Mouse (Mus musculus) common myeloid progenitor, adult 5-6 weeks (primary cell): ENCODE data around the gene Sergef. TPM values are rescaled to one million over a fixed set of nuclear protein-coding genes. Genes with fewer than 3 reads are reported as not detected.

ENCODE experiments used
- ATAC-seq: replicated peaks from 2 replicates; pipeline ENCODE4 v1.8.0; 2016; ENCODE audit warnings: low read depth, mild to moderate bottlenecking, moderate TSS enrichment, inconsistent platforms; ENCODE audit not compliant: poor library complexity, severe bottlenecking
- total RNA-seq: library from RNA; stranded (forward); fragments of 200-1000, 187-1606 nt; gene quantifications from 2 replicates; pipeline ENCODE4 v1.2.3, GENCODE M21; 2017

The Sergef gene
- total RNA-seq, 1 experiment from 2014 or later, result 17.5 TPM

DNA sequence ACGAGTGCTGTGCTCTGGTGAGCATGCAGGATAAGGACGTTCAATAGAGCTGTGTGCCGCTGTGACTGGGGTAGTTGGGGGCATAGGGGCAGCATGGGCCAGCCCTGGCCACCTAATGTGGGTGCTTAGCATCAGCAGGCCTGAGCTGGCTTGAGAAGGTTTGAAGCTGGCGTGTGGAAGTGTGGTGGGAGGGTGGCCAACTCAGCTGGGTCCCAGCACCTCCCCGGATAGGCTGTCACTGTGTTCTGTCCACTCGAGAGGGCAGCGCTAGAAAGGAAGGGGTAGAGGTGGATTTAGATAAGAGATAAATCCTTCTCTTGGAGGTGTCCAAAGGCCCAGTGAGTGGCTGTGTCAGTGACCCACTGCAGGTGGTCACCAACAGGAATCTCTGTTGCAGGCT is 222.1 kb downstream of the Sergef start:
- ATAC-seq, result no peak

DNA sequence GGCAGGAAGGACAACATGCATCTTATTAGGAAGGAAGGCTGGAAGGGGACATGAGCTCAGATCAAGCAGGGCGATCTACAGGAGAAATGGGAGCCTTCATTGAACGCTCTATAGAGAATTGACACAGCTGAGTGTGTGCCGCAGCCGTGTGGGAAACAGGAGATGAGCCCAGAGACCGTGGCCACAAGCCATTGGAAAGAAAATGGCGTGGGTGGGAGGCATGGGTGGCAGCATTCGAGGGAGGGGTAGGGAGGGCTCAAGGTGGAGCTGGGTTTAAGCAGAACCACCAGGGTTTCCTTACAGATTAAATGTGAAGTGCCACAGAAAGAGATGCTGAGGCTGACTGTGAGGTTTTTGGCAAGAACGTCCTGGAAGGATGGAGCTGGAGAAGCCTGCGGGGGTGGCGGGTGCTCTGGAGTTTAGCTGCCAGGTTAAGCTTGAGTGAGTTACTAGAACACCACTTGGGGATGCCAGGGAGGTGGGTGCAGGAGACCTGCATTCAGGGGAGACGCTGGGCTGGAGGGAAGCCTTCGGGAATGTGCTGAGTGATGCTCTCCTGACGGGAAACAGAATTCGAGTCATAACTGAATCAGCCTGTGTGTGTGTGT is 223.7 kb downstream of the Sergef start:
- no peak for ATAC-seq

GRCm38 (mm10) chr7:46413959-46414725 is 225.5 kb downstream of the Sergef start:
- no peak for ATAC-seq

DNA sequence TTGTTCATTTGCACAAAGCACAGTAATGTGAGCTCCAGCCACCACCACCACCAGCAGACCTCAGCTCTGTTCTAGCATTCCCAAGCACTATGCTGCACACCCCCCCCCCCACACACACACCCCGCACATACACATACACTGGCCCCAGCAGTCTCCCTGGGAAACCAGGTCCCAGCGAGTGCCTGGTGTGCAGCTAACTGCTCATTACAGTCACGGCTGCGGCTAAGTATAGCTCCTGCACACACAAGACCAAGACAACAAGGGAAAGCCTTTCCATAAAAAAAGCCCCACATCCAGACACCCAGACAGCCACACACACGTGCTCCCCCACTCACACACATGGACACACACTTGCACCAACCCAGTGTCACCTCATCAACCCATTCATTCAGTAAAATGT is 226.8 kb downstream of the Sergef start:
- ATAC-seq, result no peak

- ATAC-seq, result no peak
These were observed 228.9 kb downstream of the Sergef start for GRCm38 (mm10) chr7:46410727-46411126.

DNA sequence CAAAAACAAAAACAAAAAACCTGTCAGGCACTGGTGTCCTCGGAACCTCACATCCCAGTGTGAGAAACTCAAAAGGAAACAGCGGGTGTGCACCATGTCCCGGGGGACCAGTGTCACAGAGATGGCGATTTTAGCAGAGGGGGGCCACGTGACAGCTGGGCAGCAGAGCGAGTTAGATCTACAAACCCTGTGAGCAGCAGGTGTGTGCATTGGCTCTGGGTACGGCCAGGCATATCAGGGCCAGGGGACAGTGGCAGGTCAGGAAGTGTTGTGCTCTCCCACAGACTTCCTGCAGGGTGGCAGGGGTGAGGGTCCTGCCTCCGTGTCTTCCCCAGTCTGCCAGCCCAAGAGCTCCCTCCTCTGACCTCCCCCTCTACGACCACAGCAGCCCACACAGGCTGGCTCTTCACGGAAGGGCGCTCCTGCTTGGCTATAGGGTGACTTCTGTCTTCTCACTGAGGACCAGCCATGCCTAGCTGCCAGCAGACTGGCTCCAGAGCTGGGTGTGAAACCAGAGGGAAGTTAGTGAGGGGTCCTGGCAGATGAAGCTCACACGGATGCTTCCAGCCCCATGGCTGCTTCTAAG is 230.3 kb downstream of the Sergef start:
- ATAC-seq, result peak; percentile 57

DNA sequence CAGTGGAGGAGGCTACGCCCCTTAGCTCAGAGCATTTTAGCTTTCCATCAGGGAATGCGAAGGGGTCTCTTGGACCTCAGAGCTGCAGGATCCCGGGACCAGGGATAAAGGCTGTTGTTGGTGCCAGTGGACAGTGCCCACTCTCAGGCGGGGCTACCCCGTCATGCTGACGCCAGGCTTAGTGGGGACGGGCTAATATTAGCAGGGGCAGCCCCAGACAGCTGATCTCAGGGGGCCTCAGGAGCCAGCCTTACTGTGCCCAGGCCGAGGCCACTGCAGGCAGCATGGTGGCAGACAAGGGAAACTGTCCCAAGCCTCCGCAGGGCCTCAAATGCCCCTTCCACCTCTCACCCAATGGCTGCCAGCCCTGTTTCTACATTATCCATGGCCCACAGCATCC is 231.0 kb downstream of the Sergef start:
- ATAC-seq, result no peak

DNA sequence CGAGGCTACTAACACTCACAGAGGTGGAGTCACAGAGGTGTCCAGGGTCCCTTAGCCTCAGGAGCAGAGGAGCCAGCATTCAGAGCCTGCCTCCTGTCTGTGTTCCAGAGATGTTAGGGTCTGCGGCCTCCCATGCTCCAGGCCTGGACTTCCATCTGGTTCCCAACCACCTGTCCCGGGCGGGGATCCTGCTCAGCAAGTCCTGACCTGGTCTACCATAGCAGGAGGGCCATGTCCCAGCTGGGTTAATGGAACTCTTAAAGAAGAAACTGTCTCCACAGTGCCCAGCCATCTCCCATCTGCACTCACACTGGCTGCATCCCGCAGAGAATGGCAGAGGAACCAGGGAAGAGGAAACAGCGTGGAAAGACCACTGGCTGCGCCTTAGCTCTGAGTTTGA is 234.9 kb downstream of the Sergef start:
- no peak for ATAC-seq

GRCm38 (mm10) chr7:46403616-46404485 is 235.8 kb downstream of the Sergef start:
- no peak for ATAC-seq

GRCm38 (mm10) chr7:46401371-46402180 is 238.0 kb downstream of the Sergef start:
- ATAC-seq, result no peak

DNA sequence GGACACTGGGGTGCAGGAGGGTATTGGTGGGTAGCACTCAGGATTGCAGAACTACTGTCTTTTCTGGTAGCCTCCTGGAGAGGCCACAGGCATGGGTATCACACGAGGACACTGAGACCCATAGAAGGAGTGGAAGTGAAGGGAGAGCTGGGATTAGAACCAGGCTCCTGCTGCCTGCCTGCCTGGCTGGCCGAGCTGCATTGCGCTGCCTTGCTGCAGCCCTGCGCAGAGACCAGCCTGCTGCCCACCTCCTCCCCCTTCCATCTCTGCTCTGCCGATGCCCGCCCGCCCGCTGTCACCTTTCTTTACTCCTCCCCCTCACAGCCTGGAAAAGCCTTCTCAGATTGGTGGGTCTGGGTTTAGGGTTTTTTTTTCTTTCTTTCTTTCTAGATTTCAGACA is 239.3 kb downstream of the Sergef start:
- no peak for ATAC-seq

- no peak for ATAC-seq
These were observed 239.9 kb downstream of the Sergef start for GRCm38 (mm10) chr7:46399676-46400075.

DNA sequence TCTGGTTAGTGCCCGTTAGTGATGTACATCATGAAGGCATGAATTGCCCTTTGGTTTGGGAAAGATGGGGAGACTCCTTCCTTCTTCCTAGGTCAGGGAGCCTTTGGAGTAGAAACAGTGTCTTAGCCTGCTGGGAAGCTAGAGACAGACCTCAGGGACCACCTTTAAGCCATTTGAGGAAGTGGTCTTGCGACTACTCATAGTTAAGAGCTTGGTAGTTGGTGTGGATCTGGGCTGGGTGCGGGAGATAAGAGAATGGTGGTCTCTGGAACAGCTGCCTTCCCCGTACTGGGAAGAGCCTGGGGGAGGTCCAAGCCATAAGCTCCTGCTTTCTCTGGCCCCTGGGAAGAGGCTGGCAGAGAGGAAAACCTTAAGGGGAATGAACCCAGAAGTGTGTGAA is 241.0 kb downstream of the Sergef start:
- ATAC-seq, result peak; percentile 39

- ATAC-seq, result no peak
These were observed 241.8 kb downstream of the Sergef start for GRCm38 (mm10) chr7:46397732-46398333.

GRCm38 (mm10) chr7:46396928-46397731 is 242.5 kb downstream of the Sergef start:
- no peak for ATAC-seq

DNA sequence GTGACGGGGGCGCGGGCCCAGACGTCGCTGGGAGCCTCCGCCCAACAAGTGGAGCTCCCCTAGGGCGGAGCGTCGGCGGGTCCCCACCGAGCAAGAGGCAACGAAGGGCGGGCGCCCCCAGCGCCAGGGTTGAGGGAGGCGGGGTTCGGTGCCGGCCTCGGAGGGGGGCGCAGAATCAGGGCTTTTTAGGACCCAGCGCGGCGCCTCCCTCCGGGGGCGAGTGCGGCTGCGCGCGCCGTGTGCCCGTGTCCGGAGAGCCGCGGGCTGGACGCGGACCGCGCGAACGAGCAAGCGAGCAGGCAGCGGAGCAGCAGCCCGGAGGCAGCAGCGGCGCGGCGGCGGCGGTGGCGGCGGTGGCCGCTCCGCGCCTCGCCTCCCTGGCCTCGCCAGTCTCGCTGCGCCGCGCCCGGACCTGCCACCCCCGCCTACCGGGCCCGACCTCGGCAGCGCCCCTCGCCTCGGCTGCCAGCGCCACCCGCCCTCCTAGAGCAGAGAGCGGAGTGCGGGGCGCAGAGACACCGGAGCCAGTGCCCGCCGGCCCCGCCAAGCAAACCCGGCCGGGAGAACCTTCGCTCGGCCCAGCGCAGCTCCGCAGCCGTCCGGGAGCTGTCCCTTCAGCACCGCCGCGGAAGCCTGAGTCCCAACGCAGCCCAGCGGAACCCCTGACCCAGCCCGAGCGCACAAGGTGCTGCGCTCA is 243.2 kb downstream of the Sergef start, which contains the start of gene Kcnc1:
TSS of gene Kcnc1 (plus strand) at position 267 of the 697 bp plus-strand sequence.
- ATAC-seq, result peak; percentile 64

DNA sequence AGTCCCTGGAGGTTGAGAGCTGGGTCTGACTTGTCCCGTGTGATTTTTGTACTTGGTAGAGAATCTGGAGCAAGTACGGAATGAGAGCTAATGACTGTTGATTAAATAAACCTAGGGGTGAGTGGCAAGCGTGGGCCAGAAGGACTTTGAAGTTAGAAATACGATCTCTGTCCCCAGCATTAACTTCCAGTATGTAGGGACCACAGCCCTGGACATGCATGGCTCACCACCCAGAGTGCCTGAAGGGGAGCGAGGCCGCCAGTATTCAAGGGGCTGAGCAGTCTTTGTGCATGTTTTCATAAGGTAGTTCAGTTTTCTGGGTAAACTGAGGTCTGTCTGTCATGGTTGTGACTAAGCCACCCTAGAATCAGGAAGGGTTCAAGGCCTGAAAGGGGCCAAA is 244.0 kb downstream of the Sergef start:
- ATAC-seq, result no peak

GRCm38 (mm10) chr7:46394933-46395332 is 244.7 kb downstream of the Sergef start:
- ATAC-seq, result no peak
